In the genomic region with DNA sequence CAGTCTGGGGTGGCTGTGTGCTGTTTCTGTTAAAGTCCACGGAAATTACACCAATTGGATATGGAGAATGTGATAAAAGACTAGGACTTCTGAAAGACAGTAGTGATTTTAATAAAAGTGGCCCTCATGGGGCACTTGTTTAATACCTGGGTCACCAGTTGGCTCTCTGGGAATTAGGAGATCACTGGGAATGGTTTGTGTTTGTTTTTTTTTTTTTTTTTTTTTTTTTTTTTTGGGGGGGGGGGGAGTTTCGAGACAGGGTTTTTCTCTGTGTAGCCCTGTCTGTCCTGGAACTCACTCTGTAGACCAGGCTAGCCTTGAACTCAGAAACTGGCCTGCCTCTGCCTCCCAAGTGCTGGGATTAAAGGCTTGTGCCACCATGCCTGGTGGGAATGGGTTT, we compare ENCODE assay signal across 1 mouse cellular context.
TF ChIP-seq lines count a peak whose summit lies in the region.

No protein-coding gene starts in this region.

TF ChIP-seq in MEL, 35 proteins besides CTCF, POLR2A, EP300 and RAD21:
- TF ChIP-seq ZNF384 (IDR thresholded peaks at IDR 0.05; ENCODE audit: low read depth, low read length) = peak; percentile 59; the same call in 1 of the 2 replicates
- TF ChIP-seq ZKSCAN1 (IDR thresholded peaks at IDR 0.05; ENCODE audit: low read depth, low read length) = no peak
- no peak for TF ChIP-seq NELFE (IDR thresholded peaks at IDR 0.05; ENCODE audit: low read depth, low read length)
- TF ChIP-seq POLR2AphosphoS2 (IDR thresholded peaks at IDR 0.05; ENCODE audit: low read length) = 0 out of 2 replicates have a peak, but pooled peaks have one; percentile 70
